Mouse (Mus musculus) kidney, postnatal 14 days (tissue): ENCODE measurements around the gene Abcb11.

Experiments used
- DNase-seq: peaks from one replicate; pipeline ENCODE4 v3.0.0; 2022; ENCODE audit warnings: mixed read lengths

Gene Abcb11

GRCm38 (mm10) chr2:69248221-69248755 is 94.1 kb downstream of the Abcb11 start:
- no peak for DNase-seq

- DNase-seq = no peak
Observed at GRCm38 (mm10) chr2:69247081-69247480, 95.3 kb downstream of the Abcb11 start.

- DNase-seq = peak; percentile 19
Observed at GRCm38 (mm10) chr2:69244924-69245323, 97.5 kb downstream of the Abcb11 start.

- DNase-seq = peak; percentile 7
Observed at GRCm38 (mm10) chr2:69239315-69239714, 103.1 kb downstream of the Abcb11 start.

- DNase-seq = no peak
Observed at GRCm38 (mm10) chr2:69234976-69235678, 107.3 kb downstream of the Abcb11 start.

- no peak for DNase-seq
Observed at GRCm38 (mm10) chr2:69232101-69232500, 110.3 kb downstream of the Abcb11 start.

- no peak for DNase-seq
Observed at GRCm38 (mm10) chr2:69230137-69230536, 112.3 kb downstream of the Abcb11 start.

- no peak for DNase-seq
Observed at GRCm38 (mm10) chr2:69228635-69229034, 113.8 kb downstream of the Abcb11 start.

- DNase-seq = no peak
Observed at GRCm38 (mm10) chr2:69226876-69227275, 115.5 kb downstream of the Abcb11 start.

- DNase-seq = no peak
Observed at GRCm38 (mm10) chr2:69224724-69225123, 117.7 kb downstream of the Abcb11 start.

GRCm38 (mm10) chr2:69222815-69223214 is 119.6 kb downstream of the Abcb11 start:
- DNase-seq = no peak

- no peak for DNase-seq
Observed at GRCm38 (mm10) chr2:69221868-69222416, 120.5 kb downstream of the Abcb11 start.

- DNase-seq = no peak
Observed at GRCm38 (mm10) chr2:69215242-69215641, 127.2 kb downstream of the Abcb11 start.

GRCm38 (mm10) chr2:69212652-69213051 is 129.8 kb downstream of the Abcb11 start:
- DNase-seq = no peak

GRCm38 (mm10) chr2:69210773-69211172 is 131.6 kb downstream of the Abcb11 start, which contains the start of gene G6pc2:
G6pc2 (plus strand) TSS chr2:69211073.
- no peak for DNase-seq

- DNase-seq = no peak
Observed at GRCm38 (mm10) chr2:69209684-69210083, 132.7 kb downstream of the Abcb11 start.

- no peak for DNase-seq
Observed at GRCm38 (mm10) chr2:69206523-69206922, 135.9 kb downstream of the Abcb11 start.

GRCm38 (mm10) chr2:69205791-69206351 is 136.5 kb downstream of the Abcb11 start, which contains the start of gene Spc25:
Spc25 (minus strand) TSS chr2:69206194.
- peak; percentile 95 for DNase-seq

- DNase-seq = peak; percentile 63
Observed at GRCm38 (mm10) chr2:69205185-69205584, 137.2 kb downstream of the Abcb11 start.

- DNase-seq = no peak
Observed at GRCm38 (mm10) chr2:69193555-69193954, 148.9 kb downstream of the Abcb11 start.

- DNase-seq = no peak
Observed at GRCm38 (mm10) chr2:69191059-69191458, 151.4 kb downstream of the Abcb11 start.

GRCm38 (mm10) chr2:69189222-69189621 is 153.2 kb downstream of the Abcb11 start:
- no peak for DNase-seq

- DNase-seq = no peak
Observed at GRCm38 (mm10) chr2:69188732-69189131, 153.7 kb downstream of the Abcb11 start.
